Mouse (Mus musculus) erythroid progenitor cell, adult 5-6 weeks (primary cell): Measurements from ENCODE around the gene Cyp1a2. TPM values are rescaled to one million over a fixed set of nuclear protein-coding genes. Genes with fewer than 3 reads are reported as not detected.
"Not testable (repeated sequence)": the region's sequence is repeated elsewhere in the genome, so short reads cannot be mapped to it uniquely, and the experiment has no call there.

Experiments
- ATAC-seq: replicated peaks from 2 replicates; pipeline ENCODE4 v1.8.0; 2016; ENCODE audit warnings: moderate number of reproducible peaks, mild to moderate bottlenecking, moderate TSS enrichment, inconsistent platforms; ENCODE audit not compliant: poor library complexity, low FRiP score, severe bottlenecking
- total RNA-seq, 2 experiments: library from RNA; stranded (forward) in 1 of 2; stranded (reverse) in 1 of 2; fragments of 150-400 nt in 1 of 2; fragments of 186-747, 209-891 nt in 1 of 2; gene quantifications; 2 replicates each; pipeline versions ENCODE4 v1.2.3 to v1.2.4; 2015 to 2017; ENCODE audit warnings: low replicate concordance in 2 of 2

The Cyp1a2 gene
- not detected in 2 replicates for total RNA-seq (2015; ENCODE audit: low replicate concordance)
- not detected in 2 replicates for total RNA-seq (2017; ENCODE audit: low replicate concordance)

DNA sequence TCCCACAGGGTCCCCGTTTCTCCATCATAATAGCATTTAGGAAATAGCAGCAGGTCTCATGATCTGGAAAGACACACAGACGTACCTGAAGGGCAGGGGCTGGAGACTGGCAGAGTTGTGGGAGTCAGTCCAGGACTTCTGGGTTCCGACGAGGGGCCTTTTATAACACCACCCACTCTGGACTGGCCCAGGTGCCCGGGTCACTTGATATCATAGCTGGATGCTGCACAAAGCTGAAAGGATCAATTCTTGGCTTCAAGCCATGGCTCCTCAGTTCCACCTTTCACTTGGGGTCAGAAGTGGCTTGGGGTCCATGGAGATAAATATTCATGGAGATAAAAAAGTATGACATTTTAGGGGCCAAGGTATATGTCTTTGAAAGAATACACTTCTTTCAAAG lies at the start of gene Cyp1a2:
TSS of gene Cyp1a2 (minus strand) at position 184 of the 400 bp plus-strand sequence.
- no peak for ATAC-seq

DNA sequence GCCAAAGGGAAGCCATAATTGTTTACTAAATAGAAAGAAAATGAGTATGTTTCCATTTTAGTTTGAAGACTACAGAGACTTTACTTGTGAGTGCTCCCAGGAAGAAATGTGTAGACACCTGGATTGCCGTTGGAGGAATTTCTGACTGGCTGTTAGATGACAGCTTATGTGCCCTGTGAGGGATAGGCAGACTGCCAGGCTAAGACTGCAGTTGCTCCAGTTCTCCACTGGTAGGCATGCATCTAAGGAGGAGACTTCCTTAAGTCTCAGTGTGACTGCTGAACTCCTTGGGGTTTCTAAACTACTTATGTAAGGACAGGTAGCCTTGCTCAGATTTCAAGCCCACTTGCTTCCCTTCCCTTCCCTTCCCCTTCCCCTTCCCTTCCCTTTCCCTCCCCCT lies 44.8 kb upstream of the Cyp1a2 start:
- ATAC-seq = peak; percentile 82

DNA sequence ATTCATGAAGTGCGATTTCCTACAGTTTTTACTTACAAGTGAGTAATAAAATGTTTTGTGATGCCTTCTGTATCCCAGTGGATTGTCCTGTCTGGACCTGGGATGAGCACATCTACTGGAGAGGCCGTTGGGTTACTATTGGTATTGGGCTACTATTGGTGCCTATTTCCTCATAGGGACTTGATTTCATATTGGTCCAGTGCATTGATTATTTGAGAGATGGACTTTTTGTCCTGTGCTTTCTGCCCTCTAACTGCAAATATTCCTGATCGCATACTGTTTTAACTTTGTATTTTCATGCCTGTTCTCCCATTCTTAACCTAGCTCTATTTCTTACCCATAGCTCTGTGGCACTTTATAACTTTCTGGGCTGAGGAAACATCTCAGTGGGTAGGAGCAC lies 41.2 kb upstream of the Cyp1a2 start:
- no peak for ATAC-seq

DNA sequence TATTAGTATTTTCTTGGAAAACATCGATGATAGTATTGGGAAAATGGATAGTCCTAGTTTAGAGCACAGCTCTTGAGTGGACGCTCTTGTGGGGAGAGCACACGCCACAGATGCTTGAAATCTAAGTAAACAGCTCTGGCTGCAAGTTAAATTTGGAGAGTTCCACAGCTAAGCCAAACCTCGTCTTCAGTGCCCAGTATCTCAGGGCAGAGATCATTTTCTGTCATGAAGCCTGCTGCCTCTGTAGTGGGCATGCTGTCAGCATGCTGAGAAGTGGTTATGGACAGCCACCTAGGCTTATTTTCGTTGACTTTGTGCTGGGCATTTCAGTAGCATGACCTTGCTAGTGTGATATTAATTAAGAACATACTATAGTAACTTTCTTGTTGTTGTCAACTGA lies 40.3 kb upstream of the Cyp1a2 start:
- ATAC-seq = no peak

DNA sequence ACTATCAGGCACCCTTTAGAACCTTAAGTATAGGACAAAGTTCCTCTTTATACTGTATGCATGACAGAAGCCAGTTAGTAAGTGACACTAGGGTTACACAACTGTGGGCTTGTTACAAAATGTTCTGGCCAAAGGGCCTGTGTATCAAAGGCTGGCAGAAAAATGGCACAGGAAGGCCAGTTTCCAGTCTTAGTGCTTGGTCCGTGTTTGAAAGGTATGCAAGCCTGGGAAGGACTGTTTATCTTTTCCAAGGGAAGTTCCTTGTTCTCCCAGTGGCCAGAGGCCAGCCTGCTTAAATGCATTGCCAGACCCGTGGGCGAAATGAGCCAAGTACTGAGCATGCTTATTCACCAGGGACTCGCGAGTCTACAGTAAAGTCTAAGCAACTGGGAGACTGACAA lies 39.8 kb upstream of the Cyp1a2 start:
- ATAC-seq = no peak

DNA sequence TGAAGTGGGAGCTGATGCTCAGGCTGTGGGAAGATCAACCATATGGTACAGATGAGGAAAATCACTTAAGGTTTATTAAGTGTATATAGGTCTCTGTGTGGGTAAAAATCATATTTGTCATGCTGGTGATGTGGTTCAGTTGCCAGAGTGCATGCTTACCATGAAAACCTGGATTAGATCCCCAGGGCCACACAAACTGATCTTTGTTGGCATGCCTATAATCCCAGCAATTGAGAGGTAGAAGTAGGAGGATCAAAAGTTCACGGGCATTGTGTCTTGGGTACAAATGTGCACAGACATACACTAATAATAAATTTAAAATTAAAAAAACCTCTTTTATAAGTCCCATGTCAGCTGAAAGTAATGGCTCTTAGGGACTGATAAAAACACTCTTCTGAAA lies 38.9 kb upstream of the Cyp1a2 start:
- no peak for ATAC-seq

DNA sequence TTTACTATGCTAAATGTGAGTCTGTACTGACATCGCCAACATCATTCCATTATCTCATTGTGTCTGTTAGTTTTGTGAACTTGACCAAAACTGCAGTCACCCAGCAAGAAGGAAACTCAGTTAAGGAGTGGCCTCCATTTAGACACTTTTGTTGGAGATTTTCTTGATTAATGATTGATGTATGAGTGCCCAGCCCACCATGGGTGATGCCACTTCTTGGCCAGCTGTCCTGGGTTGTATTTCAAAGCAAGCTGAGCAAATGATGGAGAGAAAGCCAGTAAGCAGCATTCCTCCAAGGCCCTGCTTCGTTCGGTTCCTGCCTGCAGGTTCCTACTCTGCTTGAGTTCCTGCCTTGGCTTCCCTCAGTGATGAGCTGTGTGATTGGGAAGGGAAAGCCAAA lies 37.2 kb upstream of the Cyp1a2 start:
- ATAC-seq = no peak

DNA sequence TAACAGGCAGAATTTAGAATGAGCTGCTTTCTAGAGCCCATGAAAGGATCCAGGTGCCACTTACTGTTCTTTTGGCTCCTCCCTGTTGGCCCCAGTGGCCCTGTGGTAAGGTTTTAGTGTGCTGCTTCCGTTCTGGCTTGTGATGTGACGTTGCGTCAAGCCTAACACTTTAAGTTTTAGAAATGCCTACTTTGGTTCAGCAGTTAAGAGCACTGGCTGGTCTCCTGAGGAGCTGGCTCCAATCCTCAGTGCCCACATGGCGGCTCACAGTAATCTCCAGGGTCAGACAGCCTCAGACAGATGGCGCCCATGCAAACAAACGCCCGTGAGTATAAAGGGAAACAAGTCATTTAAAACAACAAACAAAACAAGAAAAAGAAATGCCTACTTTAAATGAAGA lies 34.9 kb upstream of the Cyp1a2 start:
- ATAC-seq = no peak

DNA sequence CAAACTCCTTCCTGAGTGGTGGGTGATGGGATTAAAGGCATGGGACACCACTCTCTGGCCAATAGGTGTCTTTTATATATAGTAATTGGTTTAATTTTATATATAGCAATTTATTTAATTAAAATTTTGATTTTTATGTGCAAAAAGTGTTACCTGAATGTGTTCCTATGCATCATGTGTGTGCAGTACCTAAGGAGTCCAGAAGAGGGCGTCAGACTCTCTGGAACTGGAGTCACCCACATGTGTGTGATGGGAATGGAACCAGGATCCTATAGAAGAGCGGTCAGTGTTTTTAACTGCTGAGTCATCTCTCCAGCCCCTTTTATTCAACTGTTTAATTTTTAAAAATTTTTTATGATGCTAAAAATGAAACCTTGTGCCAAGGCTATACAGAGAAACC lies 28.7 kb upstream of the Cyp1a2 start:
- no peak for ATAC-seq

DNA sequence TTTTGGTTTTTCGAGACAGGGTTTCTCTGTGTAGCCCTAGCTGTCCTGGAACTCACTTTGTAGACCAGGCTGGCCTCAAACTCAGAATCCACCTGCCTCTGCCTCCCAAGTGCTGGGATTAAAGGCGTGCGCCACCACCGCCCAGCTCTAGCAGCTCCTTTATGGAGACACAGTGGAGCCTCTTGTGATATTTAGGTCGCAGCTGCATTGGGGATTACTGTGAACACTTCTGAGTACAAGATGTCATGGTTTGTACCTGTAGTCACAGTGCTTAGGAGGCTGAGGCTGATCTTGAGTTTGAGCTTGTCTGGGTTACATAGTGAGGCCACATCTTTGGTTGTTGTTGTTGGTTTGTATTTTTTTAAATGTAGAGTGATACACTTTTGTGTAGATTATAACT lies 26.7 kb upstream of the Cyp1a2 start:
- ATAC-seq = not testable (repeated sequence)

DNA sequence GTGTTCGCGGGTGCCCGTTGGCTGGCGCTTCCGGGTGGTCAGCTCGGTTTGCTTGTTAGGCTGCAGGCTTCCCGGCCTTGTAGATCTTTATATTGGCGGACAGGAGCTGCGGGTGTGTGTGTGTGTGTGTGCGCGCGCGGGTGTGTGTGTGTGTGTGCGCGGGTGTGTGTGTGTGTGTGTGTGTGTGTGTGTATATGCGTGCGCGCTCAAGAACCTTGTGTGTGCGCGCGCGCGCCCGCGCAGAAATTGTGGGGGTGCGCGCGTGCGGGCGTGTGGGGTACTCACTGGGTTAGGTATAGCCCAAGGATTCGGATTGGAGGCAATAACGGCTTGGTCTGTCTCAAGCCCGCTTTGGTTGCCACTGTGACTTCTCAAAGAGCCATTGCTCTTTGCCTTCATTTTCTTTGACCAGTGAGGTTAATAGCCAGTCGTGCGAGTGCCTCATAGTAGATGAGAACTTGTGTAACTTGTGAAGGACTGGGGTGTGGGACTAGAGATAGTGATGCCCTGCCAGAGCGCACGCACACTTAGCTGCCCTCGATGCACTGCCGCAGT lies 25.3 kb upstream of the Cyp1a2 start:
- ATAC-seq = peak; percentile 73

DNA sequence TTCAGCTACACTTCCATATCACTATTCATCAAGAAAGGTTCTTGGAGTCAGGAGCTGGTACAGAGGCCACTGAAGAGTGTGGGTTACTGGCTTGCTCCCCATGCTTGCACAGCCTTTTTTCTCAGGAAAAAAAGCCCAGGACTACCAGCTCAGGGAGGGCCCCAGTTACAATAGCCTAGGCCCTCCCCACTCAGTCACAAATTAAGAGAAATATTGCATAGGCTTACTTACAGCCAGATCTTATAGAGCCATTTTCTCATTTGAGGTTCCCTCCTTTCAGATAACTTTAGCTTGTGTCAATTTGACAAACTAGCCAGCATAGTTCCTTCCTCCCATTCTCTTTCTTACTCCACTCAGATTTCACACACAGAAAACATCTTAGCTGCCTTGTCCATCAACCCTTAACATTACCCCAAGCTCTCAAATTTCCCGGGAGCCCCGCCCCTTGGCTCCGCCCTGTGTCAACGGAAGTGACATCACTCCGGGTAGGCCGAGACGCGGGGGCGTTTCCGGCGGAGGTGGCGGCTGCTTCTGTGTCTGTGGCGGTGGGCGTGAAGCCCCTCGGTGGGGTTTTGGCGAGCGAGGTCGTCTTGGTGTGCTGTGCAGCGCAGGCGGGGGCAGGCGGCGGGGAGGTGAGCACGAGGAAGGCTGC lies 24.7 kb upstream of the Cyp1a2 start, which contains the start of gene Edc3:
TSS of gene Edc3 (plus strand) at position 473 of the 652 bp plus-strand sequence.
- ATAC-seq = peak; percentile 92

DNA sequence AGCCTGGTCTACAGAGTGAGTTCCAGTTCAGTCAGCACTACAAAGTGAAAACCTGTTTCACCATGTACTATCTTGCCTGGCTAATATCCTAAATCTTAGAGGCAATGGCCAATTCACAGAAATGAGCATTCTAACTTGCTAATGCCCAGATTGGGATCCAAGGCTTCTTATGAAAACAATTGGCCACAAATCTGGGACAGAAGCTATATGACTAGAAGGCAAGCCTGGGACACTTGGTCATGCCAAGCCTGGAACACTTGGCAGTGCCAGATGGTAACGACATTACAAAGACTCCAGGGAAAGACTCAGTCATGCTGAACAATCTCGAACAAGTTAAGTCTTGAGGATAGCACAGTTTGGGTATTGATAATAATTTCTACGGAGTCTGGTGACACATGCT lies 23.0 kb upstream of the Cyp1a2 start:
- no peak for ATAC-seq

DNA sequence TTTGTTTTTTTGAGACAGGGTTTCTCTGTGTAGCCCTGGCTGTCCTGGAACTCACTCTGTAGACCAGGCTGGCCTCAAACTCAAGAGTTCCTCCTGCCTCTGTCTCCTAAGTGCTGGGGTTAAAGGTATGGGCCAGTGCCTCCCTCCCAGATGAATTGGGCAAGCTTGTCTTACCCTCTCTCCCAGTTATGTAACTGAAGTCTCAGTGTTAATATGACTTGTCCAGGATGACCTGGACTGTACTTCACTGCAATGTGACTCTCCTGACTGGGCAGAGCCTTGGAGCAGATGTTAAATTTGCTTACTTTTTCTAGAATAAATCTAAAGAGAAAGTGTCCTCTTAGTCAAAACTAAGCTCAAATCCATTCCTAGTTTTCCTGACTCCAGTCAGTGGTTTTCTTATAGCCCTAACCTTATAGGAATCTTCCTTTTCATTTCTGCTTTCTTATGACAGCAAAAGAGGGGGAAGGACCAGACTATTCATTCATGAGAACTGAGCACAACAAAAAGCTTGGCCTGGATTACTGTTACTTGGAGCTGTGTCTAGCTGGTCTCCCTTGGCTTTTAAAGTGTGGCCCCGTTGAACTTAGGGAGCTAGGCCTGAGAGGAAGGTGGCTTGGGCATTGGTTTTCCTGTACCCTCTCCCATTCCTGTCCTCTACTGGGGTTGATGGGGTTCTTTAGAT lies 15.1 kb upstream of the Cyp1a2 start:
- no peak for ATAC-seq

DNA sequence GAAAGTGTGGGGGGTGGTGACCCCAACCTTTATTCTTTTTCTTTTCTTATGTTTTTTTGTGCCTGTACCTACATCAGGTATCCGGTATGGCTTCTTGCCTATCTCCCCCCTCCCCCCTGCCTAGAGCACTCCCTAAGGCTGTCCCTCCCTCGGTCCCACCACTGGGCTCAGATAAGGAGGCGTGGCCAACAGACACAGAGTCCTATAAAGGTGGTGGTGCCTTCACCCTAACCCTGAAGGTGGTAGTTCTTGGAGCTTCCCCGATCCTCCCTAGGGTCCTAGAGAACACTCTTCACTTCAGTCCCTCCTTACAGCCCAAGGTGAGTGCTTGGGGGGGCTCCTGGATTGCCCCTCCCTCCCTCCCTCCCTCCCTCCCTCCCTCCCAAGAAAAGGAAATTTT lies 13.9 kb upstream of the Cyp1a2 start:
- 0 out of 2 replicates have a peak, but pooled peaks have one; percentile 8 for ATAC-seq

DNA sequence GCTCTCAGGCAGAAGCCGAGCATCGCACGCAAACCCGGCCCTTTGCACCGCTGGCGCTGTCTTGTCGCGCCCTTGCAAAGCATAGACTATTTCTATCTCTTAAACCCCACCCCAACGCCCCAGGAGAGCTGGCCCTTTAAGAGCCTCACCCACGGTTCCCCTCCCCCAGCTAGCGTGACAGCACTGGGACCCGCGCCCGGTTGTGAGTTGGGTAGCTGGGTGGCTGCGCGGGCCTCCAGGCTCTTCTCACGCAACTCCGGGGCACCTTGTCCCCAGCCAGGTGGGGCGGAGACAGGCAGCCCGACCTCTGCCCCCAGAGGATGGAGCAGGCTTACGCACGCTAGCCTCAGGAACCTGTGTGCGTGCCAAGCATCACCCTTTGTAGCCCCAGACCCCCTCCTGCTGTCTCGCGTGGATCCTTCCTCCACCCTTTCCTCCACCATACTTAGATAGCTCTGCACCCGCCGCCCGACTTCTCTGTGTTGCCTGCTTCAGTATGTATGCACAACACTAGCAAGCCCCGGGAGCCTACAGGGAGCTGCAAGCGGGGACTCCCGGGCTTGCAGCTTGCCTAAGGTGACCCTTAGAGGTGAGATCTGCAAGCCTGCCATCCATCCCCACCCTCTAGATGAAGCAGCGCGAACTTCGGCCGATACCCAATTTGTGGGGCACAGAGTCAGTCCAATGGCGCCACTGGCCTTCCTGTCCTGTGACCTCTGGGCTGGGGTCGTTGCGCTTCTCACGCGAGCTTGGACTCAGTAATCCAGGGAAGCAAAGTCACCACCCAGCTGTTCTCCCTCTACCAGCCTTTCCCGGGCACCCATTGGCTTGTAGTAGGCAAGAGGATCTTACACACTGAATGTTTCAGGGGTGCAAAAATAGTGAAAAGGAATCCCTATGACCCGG lies 13.1 kb upstream of the Cyp1a2 start:
- 0 out of 2 replicates have a peak, but pooled peaks have one; percentile 28 for ATAC-seq

DNA sequence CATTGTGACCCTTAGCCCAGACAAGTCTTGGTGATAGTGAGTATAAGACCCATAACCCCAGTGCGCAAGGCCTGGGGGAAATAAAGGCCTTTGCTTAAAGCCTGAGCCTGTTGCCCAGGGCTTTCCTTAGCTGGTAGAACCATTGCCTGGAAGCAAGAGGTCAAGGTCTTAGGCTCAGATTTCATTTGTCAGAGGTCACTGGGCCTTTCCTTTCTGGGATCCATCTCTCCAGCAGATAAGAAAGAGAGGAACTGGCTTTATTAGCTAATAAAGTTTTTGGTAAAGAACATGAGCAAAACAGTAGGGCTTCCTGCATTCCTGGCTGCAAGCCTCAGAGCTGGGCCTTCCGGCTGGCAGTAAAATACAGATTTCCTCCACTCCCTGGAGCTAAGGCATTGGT lies 10.6 kb upstream of the Cyp1a2 start:
- ATAC-seq = no peak

DNA sequence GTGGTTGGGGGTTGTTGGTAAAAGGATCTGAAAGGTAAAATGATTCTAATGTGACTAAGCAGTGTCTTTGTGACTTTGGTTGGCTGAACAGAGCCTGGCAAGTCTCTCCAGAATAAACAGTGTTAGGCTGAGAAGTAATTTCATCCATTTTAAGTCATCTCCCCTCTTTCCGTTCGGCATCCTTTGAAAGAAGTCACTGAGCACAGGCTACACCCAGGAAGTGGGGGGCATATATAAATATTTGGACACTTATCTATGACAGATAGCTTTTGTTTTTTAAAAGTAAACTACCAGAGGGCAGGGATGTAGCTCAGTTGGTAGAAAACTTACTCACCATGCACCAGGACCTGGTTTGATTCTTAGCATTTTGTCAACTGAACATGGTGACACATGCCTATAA lies 5.1 kb upstream of the Cyp1a2 start:
- ATAC-seq = no peak

DNA sequence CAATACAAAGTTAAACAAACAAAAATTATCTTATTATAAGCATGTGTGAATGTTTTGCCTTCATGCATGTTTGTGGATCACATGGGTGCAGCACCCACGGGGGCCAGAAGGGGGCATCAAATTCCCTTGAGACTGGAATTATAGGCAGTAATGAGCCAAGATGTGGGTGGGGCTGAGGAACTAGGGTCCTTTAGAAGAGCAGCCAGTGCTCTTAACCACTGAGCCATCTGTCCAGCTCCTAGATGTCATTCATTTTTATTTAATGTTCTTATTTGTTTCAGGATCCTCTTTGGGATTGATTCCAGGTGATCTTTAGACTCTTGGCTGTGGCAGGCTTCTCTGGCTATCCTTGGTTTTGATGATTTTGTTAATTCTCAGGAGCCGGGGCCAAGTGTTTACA lies 4.7 kb upstream of the Cyp1a2 start:
- ATAC-seq = no peak

DNA sequence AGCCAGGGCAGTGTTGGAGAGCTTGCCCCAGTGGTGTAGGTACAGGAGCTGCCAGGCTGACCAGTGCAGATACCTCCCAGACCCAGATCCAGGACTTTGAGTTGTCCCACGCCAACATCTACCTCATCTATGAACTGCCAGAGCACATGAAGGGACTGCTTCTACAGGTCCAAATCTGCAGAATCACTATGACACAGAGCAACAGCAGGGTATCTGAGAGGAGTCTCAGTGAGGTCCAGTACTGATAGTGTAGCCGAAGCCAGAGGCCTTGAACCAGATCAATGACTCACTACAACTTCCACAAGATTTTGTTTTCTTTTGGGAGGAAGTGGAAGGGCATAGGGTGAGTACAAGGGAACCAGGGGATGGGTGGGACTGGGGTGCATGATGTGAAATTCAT lies 4.2 kb upstream of the Cyp1a2 start, which contains the start of gene Cyp1a1:
TSS of gene Cyp1a1 (plus strand) at position 178 of the 400 bp plus-strand sequence.
- no peak for ATAC-seq
